Mouse (Mus musculus): ENCODE measurements around the gene Mpi. TPM values are rescaled to one million over a fixed set of nuclear protein-coding genes. Genes with fewer than 3 reads are reported as not detected.

Gene Mpi
- total RNA-seq, 4 experiments from 2014 or later: 64.0 to 74.0 (median 66.0) TPM

GRCm38 (mm10) chr9:57523754-57524153, 28.8 kb downstream of the Mpi start:
- no peak for DNase-seq (ENCODE audit: low spot score in 2 of 2)

- DNase-seq (ENCODE audit: low spot score in 2 of 2): no peak
Measured at GRCm38 (mm10) chr9:57522861-57523246, 29.7 kb downstream of the Mpi start.

GRCm38 (mm10) chr9:57522114-57522860, 30.3 kb downstream of the Mpi start:
- DNase-seq (ENCODE audit: low spot score in 2 of 2): no peak

- peak; percentile 93 to 94 for DNase-seq (ENCODE audit: low spot score in 2 of 2)
Measured at GRCm38 (mm10) chr9:57521056-57521911, 31.3 kb downstream of the Mpi start, which contains the start of gene Cox5a. Gene Cox5a (plus strand): TSS chr9:57521274.

- DNase-seq (ENCODE audit: low spot score in 2 of 2): no peak
Measured at GRCm38 (mm10) chr9:57520375-57521055, 32.0 kb downstream of the Mpi start.

- peak in 1 of 2 experiments; percentile 60 for DNase-seq (ENCODE audit: low spot score in 2 of 2)
Measured at GRCm38 (mm10) chr9:57517113-57517512, 35.5 kb downstream of the Mpi start.

- no peak for DNase-seq (ENCODE audit: low spot score in 2 of 2)
Measured at GRCm38 (mm10) chr9:57510577-57510976, 42.0 kb downstream of the Mpi start.

- peak; percentile 50 to 66 for DNase-seq (ENCODE audit: low spot score in 2 of 2)
Measured at GRCm38 (mm10) chr9:57505700-57506099, 46.9 kb downstream of the Mpi start.

- no peak for DNase-seq (ENCODE audit: low spot score in 2 of 2)
Measured at GRCm38 (mm10) chr9:57504891-57505290, 47.7 kb downstream of the Mpi start.

- peak in 1 of 2 experiments; percentile 45 for DNase-seq (ENCODE audit: low spot score in 2 of 2)
Measured at GRCm38 (mm10) chr9:57504381-57504700, 48.2 kb downstream of the Mpi start.

GRCm38 (mm10) chr9:57503622-57504380, 48.8 kb downstream of the Mpi start, which contains the start of gene Rpp25:
Gene Rpp25 (plus strand): TSS chr9:57504026.
- DNase-seq (ENCODE audit: low spot score in 2 of 2): peak; percentile 56 to 62

- peak in 1 of 2 experiments; percentile 41 for DNase-seq (ENCODE audit: low spot score in 2 of 2)
Measured at GRCm38 (mm10) chr9:57502911-57503621, 49.5 kb downstream of the Mpi start.

- DNase-seq (ENCODE audit: low spot score in 2 of 2): peak in 1 of 2 experiments; percentile 40
Measured at GRCm38 (mm10) chr9:57501861-57502260, 50.7 kb downstream of the Mpi start.

- no peak for DNase-seq (ENCODE audit: low spot score in 2 of 2)
Measured at GRCm38 (mm10) chr9:57501452-57501851, 51.1 kb downstream of the Mpi start.

- DNase-seq (ENCODE audit: low spot score in 2 of 2): no peak
Measured at GRCm38 (mm10) chr9:57498536-57498935, 54.0 kb downstream of the Mpi start.

- DNase-seq (ENCODE audit: low spot score in 2 of 2): no peak
Measured at GRCm38 (mm10) chr9:57497236-57497635, 55.3 kb downstream of the Mpi start.

- DNase-seq (ENCODE audit: low spot score in 2 of 2): no peak
Measured at GRCm38 (mm10) chr9:57494970-57495369, 57.6 kb downstream of the Mpi start.

Measured in left cerebral cortex, adult 8-10 months (tissue).